In genomic region chr2:26052806-26053205, GRCm38 (mm10) we compare ENCODE assay signal across 24 mouse cellular contexts. TPM values are rescaled to one million over a fixed set of nuclear protein-coding genes. Genes with fewer than 3 reads are reported as not detected.
DNase-seq lines count a peak whose midpoint lies in the region; ATAC-seq lines count a peak whose summit lies in the region.
"Had no signal": no experiment of that assay in that cellular context is flagged by ENCODE, and none has a peak within 500 bp of the region (broad histone marks: within the 10 kb centered on the region; RNA-seq: fewer than 3 reads in every experiment).

No protein-coding gene starts in this region.

- no peak overlapping the region for H3K4me2 ChIP-seq in neural tube, embryonic 13.5 days
- no peak overlapping the region for H3K4me2 ChIP-seq in neural tube, embryonic 15.5 days
- H3K4me2 ChIP-seq: forebrain, embryonic 12.5 days; liver, embryonic 13.5 days had no signal

- no peak overlapping the region for H3K27ac ChIP-seq in neural tube, embryonic 13.5 days (replicated peaks)
- no peak overlapping the region for H3K27ac ChIP-seq in neural tube, embryonic 15.5 days (replicated peaks)
- H3K27ac ChIP-seq in limb, embryonic 10.5 days: 0 out of 2 replicates have a peak overlapping the region, but pooled peaks have one; percentile 48
- H3K27ac ChIP-seq: forebrain, embryonic 12.5 days; hindbrain, embryonic 10.5 days; hindbrain, postnatal 0 days; kidney, postnatal 0 days; liver, embryonic 13.5 days had no signal

- H3K4me1 ChIP-seq in neural tube, embryonic 13.5 days (replicated peaks): peaks cover 4% of the 10 kb centered on the region; the same call in 1 of the 2 replicates
- 0 out of 2 replicates have a peak, but pooled peaks cover 7% of the 10 kb centered on the region for H3K4me1 ChIP-seq in neural tube, embryonic 15.5 days
- H3K4me1 ChIP-seq in limb, embryonic 10.5 days: peaks cover 15% of the 10 kb centered on the region
- H3K4me1 ChIP-seq: forebrain, embryonic 12.5 days had no signal

- no peaks in the 10 kb centered on the region for H3K36me3 ChIP-seq in neural tube, embryonic 13.5 days
- no peaks in the 10 kb centered on the region for H3K36me3 ChIP-seq in neural tube, embryonic 15.5 days
- no peaks in the 10 kb centered on the region for H3K36me3 ChIP-seq in limb, embryonic 10.5 days
- H3K36me3 ChIP-seq: forebrain, embryonic 12.5 days; hindbrain, embryonic 10.5 days; liver, embryonic 13.5 days had no signal

- H3K9ac ChIP-seq in neural tube, embryonic 13.5 days: 0 out of 2 replicates have a peak overlapping the region, but pooled peaks have one; percentile 26
- H3K9ac ChIP-seq in neural tube, embryonic 15.5 days (replicated peaks): no peak overlapping the region
- H3K9ac ChIP-seq: forebrain, embryonic 12.5 days; liver, embryonic 13.5 days had no signal

- no peak for ATAC-seq in neural tube, embryonic 13.5 days (ENCODE audit: low read depth)
- no peak for ATAC-seq in neural tube, embryonic 15.5 days (ENCODE audit: low FRiP score)
- no peak for ATAC-seq in megakaryocyte, adult 5-6 weeks (ENCODE audit: poor library complexity, severe bottlenecking)
- ATAC-seq: activated CD4-positive, CD25-positive, alpha-beta regulatory T cell, adult 4 months; hindbrain, postnatal 0 days; Patski had no signal

- WGBS in neural tube, embryonic 13.5 days: 41% methylated on average over 4 of the region's 4 CpGs
- 48% methylated on average over 4 of the region's 4 CpGs for WGBS in neural tube, embryonic 15.5 days
- WGBS in limb, embryonic 10.5 days: 44% methylated on average over 4 of the region's 4 CpGs

- H3K4me3 ChIP-seq in neural tube, embryonic 13.5 days: no peak overlapping the region
- H3K4me3 ChIP-seq in neural tube, embryonic 15.5 days (replicated peaks): no peak overlapping the region
- no peak overlapping the region for H3K4me3 ChIP-seq in limb, embryonic 10.5 days
- H3K4me3 ChIP-seq: forebrain, embryonic 12.5 days; hindbrain, embryonic 10.5 days; liver, embryonic 13.5 days had no signal

- H3K27me3 ChIP-seq in neural tube, embryonic 13.5 days: no peaks in the 10 kb centered on the region
- no peaks in the 10 kb centered on the region for H3K27me3 ChIP-seq in neural tube, embryonic 15.5 days (replicated peaks)
- 0 out of 2 replicates have a peak, but pooled peaks cover 4% of the 10 kb centered on the region for H3K27me3 ChIP-seq in limb, embryonic 10.5 days (ENCODE audit: low read depth, poor library complexity, severe bottlenecking)
- H3K27me3 ChIP-seq: Patski had no signal

- H3K9me3 ChIP-seq in neural tube, embryonic 13.5 days: no peaks in the 10 kb centered on the region
- H3K9me3 ChIP-seq in neural tube, embryonic 15.5 days (replicated peaks): no peaks in the 10 kb centered on the region
- no peaks in the 10 kb centered on the region for H3K9me3 ChIP-seq in limb, embryonic 10.5 days (replicated peaks)
- H3K9me3 ChIP-seq: forebrain, embryonic 12.5 days; hindbrain, embryonic 10.5 days; liver, embryonic 13.5 days had no signal

- DNase-seq in embryo, embryonic 11.5 days (ENCODE audit: low read depth, low spot score): peak; percentile 16
- DNase-seq in embryo, embryonic 9.5 days (ENCODE audit: extremely low spot score): no peak
- no peak for DNase-seq in limb, embryonic 10.5 days (ENCODE audit: low spot score)
- DNase-seq in yolk sac, embryonic 10.5 days (ENCODE audit: low spot score): peak; percentile 36
- DNase-seq in thymus, postnatal 4 days: no peak
- DNase-seq: adrenal gland, adult 8-10 months; cerebellum, adult 11-12 months; cerebellum, postnatal 14 days; kidney, adult 18-20 months; liver, embryonic 13.5 days; lung, adult 2 months; lung, postnatal 14 days; midbrain, embryonic 14.5 days; retina, postnatal 1 day; right cerebral cortex, postnatal 25 days had no signal

RNA-seq across cellular contexts. Expression of gene Ubac1, which starts 31.3 kb away (rescaled TPM):
- polyA plus RNA-seq in neural tube, embryonic 13.5 days (2015; fragmentation: Nextera tagmentation; extraction: Ambion mirVana): 116 and 124 TPM in 2 replicates
- 138 and 148 TPM in 2 replicates for polyA plus RNA-seq in neural tube, embryonic 15.5 days (2015; fragmentation: Nextera tagmentation; extraction: Ambion mirVana)
- 95.5 and 95.6 TPM in 2 replicates for polyA plus RNA-seq in limb, embryonic 10.5 days (2016; fragmentation: Nextera tagmentation; extraction: Ambion mirVana)
- 39.8 TPM in 2 replicates for total RNA-seq in megakaryocyte, adult 5-6 weeks (2015)
- 19.0 and 20.9 TPM in 2 replicates for total RNA-seq in megakaryocyte, adult 5-6 weeks (2017)

Comparison
In these comparisons a context has a peak if more than half of its experiments do, and no peak if none do; other contexts are left out.
1. DNase-seq: peak in embryo, embryonic 11.5 days (single experiment) and yolk sac, embryonic 10.5 days (single experiment); none in embryo, embryonic 9.5 days (single experiment), limb, embryonic 10.5 days (single experiment) and thymus, postnatal 4 days (single experiment).